Mouse (Mus musculus) lung, adult 2 months (tissue): ENCODE measurements around the gene Atp8a2. TPM values are rescaled to one million over a fixed set of nuclear protein-coding genes. Genes with fewer than 3 reads are reported as not detected.

Experiments used
- DNase-seq: peaks from one replicate; pipeline ENCODE4 v3.0.0; 2022
- H3K4me1 ChIP-seq: fragments of 200-500 bp; 2 replicates; pipeline ENCODE4 v1.6.1; 2011; ENCODE audit warnings: low read length; ENCODE audit not compliant: control insufficient read depth, insufficient read depth
- H3K4me3 ChIP-seq: fragments of 200-500 bp; replicated peaks from 2 replicates; pipeline ENCODE3; 2011; ENCODE audit warnings: low read depth, mild to moderate bottlenecking, control low read depth, low read length; ENCODE audit errors: extremely low read depth
- CTCF ChIP-seq: fragments of 200-500 bp; IDR thresholded peaks from 2 replicates; pipeline ENCODE4 v1.5.1; 2011; ENCODE audit warnings: mild to moderate bottlenecking, low read length, control low read depth; ENCODE audit not compliant: insufficient read depth
- POLR2A ChIP-seq: fragments of 200-500 bp; IDR thresholded peaks from 2 replicates; pipeline ENCODE4 v1.6.1; 2011; ENCODE audit warnings: low read depth, mild to moderate bottlenecking, control low read depth, low read length, borderline replicate concordance; ENCODE audit errors: extremely low read depth
- WGBS: fragments of 180-500 bp; shearing (Covaris S2); methylation state at CpG from one replicate; pipeline ENCODE4 v1.1.7; 2018; 5-methylcytosine and 5-hydroxymethylcytosine counted together
- polyA plus RNA-seq: library from polyadenylated mRNA; depleted of rRNA; stranded (reverse); fragments of >200 nt; gene quantifications from 2 replicates; pipeline ENCODE4 v1.2.3, GENCODE M21; 2012

The Atp8a2 gene
- polyA plus RNA-seq, 1 experiment = 0.98 TPM

- Histone ChIP-seq H3K4me1 (no peaks in the 10 kb centered on the region), H3K4me3 (no peak overlapping the region)
- 69% methylated on average over 4 of the region's 4 CpGs for WGBS
- no peak for DNase-seq
- TF ChIP-seq POLR2A (no peak), CTCF (no peak)
Observed at GRCm38 (mm10) chr14:59809790-59810189, 387.2 kb downstream of the Atp8a2 start.

DNA sequence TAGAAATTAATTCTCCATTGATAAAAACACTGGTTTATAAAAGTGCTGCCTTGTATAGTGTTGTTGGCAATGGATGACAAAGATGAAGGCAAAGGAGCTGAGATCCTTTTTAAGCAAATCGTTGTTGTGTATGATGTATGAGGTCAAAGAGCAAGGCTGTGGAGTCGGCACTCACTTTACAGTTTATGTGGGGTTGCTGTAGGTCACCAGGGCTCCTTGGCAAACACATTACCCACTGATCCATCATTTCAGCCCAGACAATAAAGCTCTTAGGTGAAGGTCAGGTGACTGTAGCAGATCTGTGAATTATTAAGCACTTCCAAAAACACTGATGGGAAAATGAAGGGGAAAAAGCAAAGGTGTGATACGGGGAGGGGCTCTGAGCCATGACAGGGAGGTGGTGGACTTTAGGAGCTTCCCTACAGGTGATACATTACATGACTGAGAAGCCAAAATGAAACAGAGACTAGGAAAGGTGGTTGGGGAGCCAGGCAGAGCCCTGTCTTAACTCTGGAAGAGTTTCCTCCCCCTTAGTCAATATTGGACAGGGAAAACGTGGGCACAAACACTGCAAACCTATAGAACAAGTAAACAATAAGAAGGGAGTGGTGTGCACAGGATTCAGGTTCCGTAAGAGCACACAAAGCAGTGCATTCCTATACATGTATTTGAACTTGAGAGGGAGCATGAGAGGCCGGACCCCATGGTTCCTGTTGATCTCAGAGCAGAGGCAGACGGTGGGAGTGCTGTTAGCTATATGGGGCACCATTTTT, 389.3 kb downstream of the Atp8a2 start:
- no peak for TF ChIP-seq CTCF
- no peak for TF ChIP-seq POLR2A
- WGBS = 58% methylated on average over 7 of the region's 7 CpGs
- H3K4me3 ChIP-seq = no peak overlapping the region
- no peak for DNase-seq
- H3K4me1 ChIP-seq = no peaks in the 10 kb centered on the region

DNA sequence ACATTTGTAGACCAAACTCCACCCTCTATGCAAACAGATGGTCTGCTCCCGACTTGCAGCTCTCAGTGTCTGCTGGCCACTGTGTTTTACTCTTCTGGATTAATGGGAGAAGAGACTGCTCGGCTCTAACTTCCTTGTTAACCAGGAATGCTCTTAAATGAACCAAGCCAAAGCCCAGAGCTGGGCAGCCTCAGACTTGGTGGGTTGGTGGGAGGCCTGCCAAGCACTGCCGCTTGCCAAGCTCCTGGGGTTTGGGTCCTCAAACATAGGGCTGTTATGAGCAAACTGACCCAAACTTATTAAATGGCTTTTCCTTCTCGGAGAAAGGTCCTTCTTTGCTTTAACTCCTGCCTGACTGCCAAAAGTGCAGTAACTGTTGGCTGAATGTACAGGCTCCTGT, 390.1 kb downstream of the Atp8a2 start:
- 32% methylated on average over 4 of the region's 4 CpGs for WGBS
- Histone ChIP-seq H3K4me3 (no peak overlapping the region), H3K4me1 (no peaks in the 10 kb centered on the region)
- TF ChIP-seq POLR2A (no peak), CTCF (no peak)
- DNase-seq = no peak

DNA sequence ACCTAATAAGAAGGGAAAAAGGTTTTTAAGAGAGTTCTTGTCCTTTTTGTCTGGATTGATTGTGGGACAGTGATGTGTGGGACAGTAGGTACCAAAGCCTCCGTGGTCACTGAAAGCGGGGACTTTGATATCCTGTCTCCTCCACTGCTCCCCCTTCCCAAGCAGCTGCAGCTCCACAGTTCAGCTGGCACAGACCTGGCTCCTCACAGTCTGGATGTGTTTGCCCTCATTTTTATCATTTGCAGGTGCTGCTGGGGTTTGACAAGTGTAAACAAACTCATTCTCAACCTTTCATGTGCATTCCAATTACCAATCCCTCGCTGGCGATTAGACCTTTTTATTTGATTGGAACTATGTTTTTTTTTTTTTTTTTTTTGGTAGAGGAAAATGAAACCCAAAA, 390.8 kb downstream of the Atp8a2 start:
- no peak for DNase-seq
- 20% methylated on average over 4 of the region's 4 CpGs for WGBS
- Histone ChIP-seq H3K4me3 (no peak overlapping the region), H3K4me1 (no peaks in the 10 kb centered on the region)
- no peak for TF ChIP-seq POLR2A
- no peak for TF ChIP-seq CTCF

GRCm38 (mm10) chr14:59805683-59806082, 391.3 kb downstream of the Atp8a2 start:
- WGBS = 43% methylated on average over 7 of the region's 7 CpGs
- TF ChIP-seq CTCF = no peak
- no peak for TF ChIP-seq POLR2A
- H3K4me1 ChIP-seq = no peaks in the 10 kb centered on the region
- DNase-seq = no peak
- no peak overlapping the region for H3K4me3 ChIP-seq

- H3K4me3 ChIP-seq = no peak overlapping the region
- WGBS = 47% methylated on average over 8 of the region's 8 CpGs
- TF ChIP-seq CTCF (no peak), POLR2A (no peak)
- no peaks in the 10 kb centered on the region for H3K4me1 ChIP-seq
- no peak for DNase-seq
Observed at GRCm38 (mm10) chr14:59801961-59802599, 394.9 kb downstream of the Atp8a2 start.

- no peak for DNase-seq
- Histone ChIP-seq H3K4me1 (no peaks in the 10 kb centered on the region), H3K4me3 (no peak overlapping the region)
- TF ChIP-seq CTCF (no peak), POLR2A (no peak)
- WGBS = 71% methylated on average over 3 of the region's 3 CpGs
Observed at GRCm38 (mm10) chr14:59799511-59799910, 397.5 kb downstream of the Atp8a2 start.

DNA sequence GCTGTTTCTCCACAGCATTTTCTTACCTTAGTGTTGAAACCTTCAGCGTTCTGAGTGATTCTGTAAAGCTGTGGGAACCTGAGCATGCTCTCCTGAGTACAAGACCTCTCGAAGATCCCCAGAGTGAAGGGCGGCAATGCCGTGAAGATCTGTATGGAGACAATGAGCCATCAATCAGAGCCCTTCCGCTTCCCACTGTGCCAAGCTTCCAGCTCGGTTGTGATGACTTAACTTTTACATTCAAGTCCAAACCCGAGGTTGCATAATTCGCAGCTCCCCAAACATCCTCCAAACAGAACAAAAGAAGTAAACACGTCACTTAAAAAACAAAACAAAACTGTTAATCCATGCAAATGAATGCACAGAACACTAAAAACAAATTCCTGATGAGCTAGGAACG, 403.1 kb downstream of the Atp8a2 start:
- Histone ChIP-seq H3K4me1 (no peaks in the 10 kb centered on the region), H3K4me3 (no peak overlapping the region)
- 63% methylated on average over 10 of the region's 10 CpGs for WGBS
- TF ChIP-seq POLR2A (no peak), CTCF (no peak)
- no peak for DNase-seq

- 68% methylated on average over 11 of the region's 11 CpGs for WGBS
- H3K4me3 ChIP-seq = no peak overlapping the region
- no peaks in the 10 kb centered on the region for H3K4me1 ChIP-seq
- TF ChIP-seq POLR2A (no peak), CTCF (no peak)
- no peak for DNase-seq
Observed at GRCm38 (mm10) chr14:59783348-59784341, 413.3 kb downstream of the Atp8a2 start.
